Mouse (Mus musculus): ENCODE measurements around the gene Dync1li1. TPM values are rescaled to one million over a fixed set of nuclear protein-coding genes. Genes with fewer than 3 reads are reported as not detected.

Gene Dync1li1
- polyA plus RNA-seq, 1 experiment from 2014 or later: 64.3 TPM

GRCm38 (mm10) chr9:114742731-114743130, 54.1 kb downstream of the Dync1li1 start:
- Histone ChIP-seq H3K27me3 (ENCODE audit: control insufficient read depth, insufficient read depth, low read length) (no peaks in the 10 kb centered on the region), H3K4me3 (ENCODE audit: low read depth, low read length) (no peak overlapping the region), H3K4me2 (replicated peaks; ENCODE audit: low read depth, low read length) (no peak overlapping the region), H3K36me3 (ENCODE audit: control insufficient read depth, insufficient read depth, low read length) (peaks cover 12% of the 10 kb centered on the region; the same call in 1 of the 2 replicates), H3K4me1 (ENCODE audit: control insufficient read depth, insufficient read depth, low read length) (no peaks in the 10 kb centered on the region), H3K27ac (ENCODE audit: low read length) (no peak overlapping the region), H3K9ac (replicated peaks; ENCODE audit: low read depth, low read length) (no peak overlapping the region), H3K9me3 (ENCODE audit: control insufficient read depth, low read depth, low read length) (no peaks in the 10 kb centered on the region)
- no peak for ATAC-seq (ENCODE audit: insufficient number of reproducible peaks, insufficient read depth, low FRiP score, low read depth)
- WGBS: 83% methylated on average over 2 of the region's 2 CpGs

- H3K4me1 ChIP-seq (ENCODE audit: control insufficient read depth, insufficient read depth, low read length): no peaks in the 10 kb centered on the region
- H3K36me3 ChIP-seq (ENCODE audit: control insufficient read depth, insufficient read depth, low read length): peaks cover 26% of the 10 kb centered on the region
- no peaks in the 10 kb centered on the region for H3K27me3 ChIP-seq (ENCODE audit: control insufficient read depth, insufficient read depth, low read length)
- H3K9ac ChIP-seq (replicated peaks; ENCODE audit: low read depth, low read length): no peak overlapping the region
- no peak overlapping the region for H3K4me2 ChIP-seq (replicated peaks; ENCODE audit: low read depth, low read length)
- WGBS: 56% methylated on average over 4 of the region's 4 CpGs
- no peak overlapping the region for H3K4me3 ChIP-seq (ENCODE audit: low read depth, low read length)
- H3K9me3 ChIP-seq (ENCODE audit: control insufficient read depth, low read depth, low read length): no peaks in the 10 kb centered on the region
- no peak overlapping the region for H3K27ac ChIP-seq (ENCODE audit: low read length)
- no peak for ATAC-seq (ENCODE audit: insufficient number of reproducible peaks, insufficient read depth, low FRiP score, low read depth)
These were observed 56.6 kb downstream of the Dync1li1 start for GRCm38 (mm10) chr9:114745163-114745562.

GRCm38 (mm10) chr9:114745654-114746053, 57.1 kb downstream of the Dync1li1 start:
- H3K4me3 ChIP-seq (ENCODE audit: low read depth, low read length): no peak overlapping the region
- 76% methylated on average over 4 of the region's 4 CpGs for WGBS

GRCm38 (mm10) chr9:114747012-114747411, 58.4 kb downstream of the Dync1li1 start:
- H3K4me1 ChIP-seq (ENCODE audit: control insufficient read depth, insufficient read depth, low read length): no peaks in the 10 kb centered on the region
- no peak overlapping the region for H3K4me3 ChIP-seq (ENCODE audit: low read depth, low read length)
- H3K27ac ChIP-seq (ENCODE audit: low read length): no peak overlapping the region
- H3K4me2 ChIP-seq (replicated peaks; ENCODE audit: low read depth, low read length): no peak overlapping the region
- no peak overlapping the region for H3K9ac ChIP-seq (replicated peaks; ENCODE audit: low read depth, low read length)
- peaks cover 31% of the 10 kb centered on the region for H3K36me3 ChIP-seq (ENCODE audit: control insufficient read depth, insufficient read depth, low read length)
- no peaks in the 10 kb centered on the region for H3K9me3 ChIP-seq (ENCODE audit: control insufficient read depth, low read depth, low read length)
- H3K27me3 ChIP-seq (ENCODE audit: control insufficient read depth, insufficient read depth, low read length): no peaks in the 10 kb centered on the region
- no peak for ATAC-seq (ENCODE audit: insufficient number of reproducible peaks, insufficient read depth, low FRiP score, low read depth)
- 79% methylated on average over 10 of the region's 10 CpGs for WGBS

More at GRCm38 (mm10) chr9:114745654-114746053, 57.1 kb downstream of the Dync1li1 start:
- Histone ChIP-seq H3K4me1 (ENCODE audit: control insufficient read depth, insufficient read depth, low read length) (no peaks in the 10 kb centered on the region), H3K36me3 (ENCODE audit: control insufficient read depth, insufficient read depth, low read length) (peaks cover 31% of the 10 kb centered on the region), H3K4me2 (replicated peaks; ENCODE audit: low read depth, low read length) (no peak overlapping the region), H3K9ac (replicated peaks; ENCODE audit: low read depth, low read length) (no peak overlapping the region), H3K27ac (ENCODE audit: low read length) (no peak overlapping the region), H3K9me3 (ENCODE audit: control insufficient read depth, low read depth, low read length) (no peaks in the 10 kb centered on the region), H3K27me3 (ENCODE audit: control insufficient read depth, insufficient read depth, low read length) (no peaks in the 10 kb centered on the region)
- ATAC-seq (ENCODE audit: insufficient number of reproducible peaks, insufficient read depth, low FRiP score, low read depth): no peak

GRCm38 (mm10) chr9:114747466-114747865, 58.9 kb downstream of the Dync1li1 start:
- no peak overlapping the region for H3K27ac ChIP-seq (ENCODE audit: low read length)

GRCm38 (mm10) chr9:114751582-114751981, 63.0 kb downstream of the Dync1li1 start:
- Histone ChIP-seq H3K9ac (replicated peaks; ENCODE audit: low read depth, low read length) (no peak overlapping the region), H3K4me3 (ENCODE audit: low read depth, low read length) (no peak overlapping the region), H3K9me3 (ENCODE audit: control insufficient read depth, low read depth, low read length) (no peaks in the 10 kb centered on the region), H3K4me2 (replicated peaks; ENCODE audit: low read depth, low read length) (no peak overlapping the region), H3K4me1 (ENCODE audit: control insufficient read depth, insufficient read depth, low read length) (no peaks in the 10 kb centered on the region), H3K27me3 (ENCODE audit: control insufficient read depth, insufficient read depth, low read length) (no peaks in the 10 kb centered on the region), H3K27ac (ENCODE audit: low read length) (no peak overlapping the region), H3K36me3 (ENCODE audit: control insufficient read depth, insufficient read depth, low read length) (peaks cover 29% of the 10 kb centered on the region)
- no peak for ATAC-seq (ENCODE audit: insufficient number of reproducible peaks, insufficient read depth, low FRiP score, low read depth)
- WGBS: 86% methylated on average over 3 of the region's 3 CpGs

More at GRCm38 (mm10) chr9:114747466-114747865, 58.9 kb downstream of the Dync1li1 start:
- Histone ChIP-seq H3K9ac (replicated peaks; ENCODE audit: low read depth, low read length) (no peak overlapping the region), H3K4me3 (ENCODE audit: low read depth, low read length) (no peak overlapping the region), H3K4me2 (replicated peaks; ENCODE audit: low read depth, low read length) (no peak overlapping the region), H3K36me3 (ENCODE audit: control insufficient read depth, insufficient read depth, low read length) (peaks cover 31% of the 10 kb centered on the region), H3K9me3 (ENCODE audit: control insufficient read depth, low read depth, low read length) (no peaks in the 10 kb centered on the region), H3K27me3 (ENCODE audit: control insufficient read depth, insufficient read depth, low read length) (no peaks in the 10 kb centered on the region), H3K4me1 (ENCODE audit: control insufficient read depth, insufficient read depth, low read length) (no peaks in the 10 kb centered on the region)
- WGBS: 82% methylated on average over 12 of the region's 12 CpGs
- ATAC-seq (ENCODE audit: insufficient number of reproducible peaks, insufficient read depth, low FRiP score, low read depth): no peak

GRCm38 (mm10) chr9:114752311-114752710, 63.7 kb downstream of the Dync1li1 start:
- Histone ChIP-seq H3K9ac (replicated peaks; ENCODE audit: low read depth, low read length) (no peak overlapping the region), H3K4me3 (ENCODE audit: low read depth, low read length) (no peak overlapping the region), H3K9me3 (ENCODE audit: control insufficient read depth, low read depth, low read length) (no peaks in the 10 kb centered on the region), H3K27me3 (ENCODE audit: control insufficient read depth, insufficient read depth, low read length) (no peaks in the 10 kb centered on the region), H3K4me1 (ENCODE audit: control insufficient read depth, insufficient read depth, low read length) (no peaks in the 10 kb centered on the region), H3K27ac (ENCODE audit: low read length) (no peak overlapping the region), H3K36me3 (ENCODE audit: control insufficient read depth, insufficient read depth, low read length) (peaks cover 30% of the 10 kb centered on the region), H3K4me2 (replicated peaks; ENCODE audit: low read depth, low read length) (peak overlapping the region; percentile 68)
- WGBS: 71% methylated on average over 9 of the region's 9 CpGs
- ATAC-seq (ENCODE audit: insufficient number of reproducible peaks, insufficient read depth, low FRiP score, low read depth): no peak

- H3K9ac ChIP-seq (replicated peaks; ENCODE audit: low read depth, low read length): peak overlapping the region; percentile 58
- no peaks in the 10 kb centered on the region for H3K9me3 ChIP-seq (ENCODE audit: control insufficient read depth, low read depth, low read length)
- H3K27me3 ChIP-seq (ENCODE audit: control insufficient read depth, insufficient read depth, low read length): no peaks in the 10 kb centered on the region
- no peaks in the 10 kb centered on the region for H3K4me1 ChIP-seq (ENCODE audit: control insufficient read depth, insufficient read depth, low read length)
- peak overlapping the region; percentile 63 for H3K27ac ChIP-seq (ENCODE audit: low read length)
- ATAC-seq (ENCODE audit: insufficient number of reproducible peaks, insufficient read depth, low FRiP score, low read depth): peak; percentile 91
- H3K4me3 ChIP-seq (ENCODE audit: low read depth, low read length): peak overlapping the region; percentile 45
- peaks cover 23% of the 10 kb centered on the region for H3K36me3 ChIP-seq (ENCODE audit: control insufficient read depth, insufficient read depth, low read length)
- peak overlapping the region; percentile 68 for H3K4me2 ChIP-seq (replicated peaks; ENCODE audit: low read depth, low read length)
- WGBS: 6% methylated on average over 36 of the region's 36 CpGs
These were observed 64.4 kb downstream of the Dync1li1 start for GRCm38 (mm10) chr9:114752863-114753484.

- WGBS: 80% methylated on average over 7 of the region's 7 CpGs
- no peaks in the 10 kb centered on the region for H3K9me3 ChIP-seq (ENCODE audit: control insufficient read depth, low read depth, low read length)
- no peak overlapping the region for H3K4me2 ChIP-seq (replicated peaks; ENCODE audit: low read depth, low read length)
- no peak overlapping the region for H3K4me3 ChIP-seq (ENCODE audit: low read depth, low read length)
- no peaks in the 10 kb centered on the region for H3K4me1 ChIP-seq (ENCODE audit: control insufficient read depth, insufficient read depth, low read length)
- ATAC-seq (ENCODE audit: insufficient number of reproducible peaks, insufficient read depth, low FRiP score, low read depth): no peak
- peaks cover 21% of the 10 kb centered on the region for H3K36me3 ChIP-seq (ENCODE audit: control insufficient read depth, insufficient read depth, low read length)
- H3K27me3 ChIP-seq (ENCODE audit: control insufficient read depth, insufficient read depth, low read length): no peaks in the 10 kb centered on the region
- H3K9ac ChIP-seq (replicated peaks; ENCODE audit: low read depth, low read length): no peak overlapping the region
- H3K27ac ChIP-seq (ENCODE audit: low read length): no peak overlapping the region
These were observed 69.7 kb downstream of the Dync1li1 start for GRCm38 (mm10) chr9:114758272-114758671.

All from stomach, embryonic 14.5 days (tissue).